Mouse (Mus musculus) intestine, embryonic 14.5 days (tissue): ENCODE measurements around the gene Herc1. TPM values are rescaled to one million over a fixed set of nuclear protein-coding genes. Genes with fewer than 3 reads are reported as not detected.

Experiments
- ATAC-seq: fragments of 200-750 bp; cut with Nextera tagmentation; replicated peaks from 2 replicates; pipeline ENCODE4 v1.8.0; 2017; ENCODE audit warnings: low read depth, moderate number of reproducible peaks, moderate TSS enrichment, moderate library complexity; ENCODE audit not compliant: low FRiP score, low TSS enrichment
- DNase-seq: peaks from one replicate; pipeline ENCODE4 v3.0.0-alpha.2; 2018; ENCODE audit warnings: low spot score
- H3K27ac ChIP-seq: fragments of 300-500 bp; sonication (generic); 2 replicates; pipeline ENCODE4 v1.5.1; 2014; ENCODE audit warnings: low read depth, mild to moderate bottlenecking, control low read depth
- H3K27me3 ChIP-seq: fragments of 300-500 bp; sonication (generic); replicated peaks from 2 replicates; pipeline ENCODE4 v1.6.1; 2014; ENCODE audit warnings: low read length, control low read depth; ENCODE audit not compliant: control insufficient read depth, insufficient read depth
- H3K36me3 ChIP-seq: fragments of 300-500 bp; sonication (generic); 2 replicates; pipeline ENCODE4 v1.6.1; 2014; ENCODE audit warnings: low read length, control low read depth; ENCODE audit not compliant: control insufficient read depth, insufficient read depth
- H3K4me1 ChIP-seq: fragments of 300-500 bp; sonication (generic); replicated peaks from 2 replicates; pipeline ENCODE4 v1.6.1; 2014; ENCODE audit warnings: low read length, control low read depth, mixed read lengths; ENCODE audit not compliant: control insufficient read depth, insufficient read depth
- H3K4me2 ChIP-seq: fragments of 300-500 bp; sonication (generic); 2 replicates; pipeline ENCODE4 v1.6.1; 2014; ENCODE audit warnings: low read length
- H3K4me3 ChIP-seq: fragments of 300-500 bp; sonication (generic); 2 replicates; pipeline ENCODE4 v1.5.1; 2014; ENCODE audit warnings: low read depth, low read length, control low read depth, mixed read lengths
- H3K9ac ChIP-seq: fragments of 300-500 bp; sonication (generic); 2 replicates; pipeline ENCODE4 v1.6.1; 2014; ENCODE audit warnings: mild to moderate bottlenecking, low read length
- H3K9me3 ChIP-seq: fragments of 300-500 bp; sonication (generic); 2 replicates; pipeline ENCODE4 v1.6.1; 2016; ENCODE audit warnings: low read length, control low read depth; ENCODE audit not compliant: control insufficient read depth
- WGBS: fragments of 180-500 bp; shearing (Covaris S2); extraction: QIAGEN DNeasy Blood & Tissue Kit; methylation state at CpG from one replicate; pipeline ENCODE4 v1.1.7; 2014; 5-methylcytosine and 5-hydroxymethylcytosine counted together
- polyA plus RNA-seq: library from polyadenylated mRNA; unstranded; fragments of >200 nt; fragmentation: Nextera tagmentation; extraction: Ambion mirVana; gene quantifications from 2 replicates; pipeline ENCODE4 v1.2.1, GENCODE M21; 2014

Gene Herc1
- polyA plus RNA-seq, 1 experiment from 2014 or later, result 25.1 TPM

GRCm38 (mm10) chr9:66339714-66340113 is 10.5 kb upstream of the Herc1 start:
- no peak overlapping the region for H3K4me3 ChIP-seq
- H3K27ac ChIP-seq, result no peak overlapping the region
- no peaks in the 10 kb centered on the region for H3K36me3 ChIP-seq
- DNase-seq (no peak), ATAC-seq (no peak)
- no peak overlapping the region for H3K4me2 ChIP-seq
- WGBS, result 33% methylated on average over 1 of the region's 1 CpGs
- no peak overlapping the region for H3K9ac ChIP-seq
- no peaks in the 10 kb centered on the region for H3K9me3 ChIP-seq
- no peaks in the 10 kb centered on the region for H3K4me1 ChIP-seq
- H3K27me3 ChIP-seq, result no peaks in the 10 kb centered on the region

GRCm38 (mm10) chr9:66340394-66341094 is 9.7 kb upstream of the Herc1 start:
- 78% methylated on average over 3 of the region's 3 CpGs for WGBS
- DNase-seq, result no peak
- Histone ChIP-seq H3K27ac (no peak overlapping the region), H3K9me3 (no peaks in the 10 kb centered on the region), H3K4me2 (no peak overlapping the region), H3K4me1 (no peaks in the 10 kb centered on the region), H3K27me3 (no peaks in the 10 kb centered on the region), H3K36me3 (no peaks in the 10 kb centered on the region), H3K9ac (no peak overlapping the region), H3K4me3 (no peak overlapping the region)
- ATAC-seq, result no peak

- H3K9me3 ChIP-seq, result no peaks in the 10 kb centered on the region
- H3K27ac ChIP-seq, result no peak overlapping the region
- no peak overlapping the region for H3K4me2 ChIP-seq
- peaks cover 19% of the 10 kb centered on the region for H3K4me1 ChIP-seq
- 87% methylated on average over 7 of the region's 7 CpGs for WGBS
- DNase-seq, result no peak
- no peak for ATAC-seq
- no peak overlapping the region for H3K4me3 ChIP-seq
- no peaks in the 10 kb centered on the region for H3K36me3 ChIP-seq
- no peak overlapping the region for H3K9ac ChIP-seq
- no peaks in the 10 kb centered on the region for H3K27me3 ChIP-seq
Measured at GRCm38 (mm10) chr9:66347405-66348035, 2.7 kb upstream of the Herc1 start.

GRCm38 (mm10) chr9:66349144-66349859 is 948 bp upstream of the Herc1 start:
- Histone ChIP-seq H3K4me2 (peak overlapping the region; percentile 82), H3K4me1 (peaks cover 19% of the 10 kb centered on the region), H3K36me3 (no peaks in the 10 kb centered on the region), H3K4me3 (peak overlapping the region; percentile 99), H3K27me3 (no peaks in the 10 kb centered on the region), H3K9me3 (no peaks in the 10 kb centered on the region), H3K27ac (peak overlapping the region; percentile 91; the same call in 1 of the 2 replicates), H3K9ac (peak overlapping the region; percentile 98)
- 38% methylated on average over 8 of the region's 8 CpGs for WGBS
- ATAC-seq (no peak), DNase-seq (no peak)

GRCm38 (mm10) chr9:66350788-66351430 is 659 bp downstream of the Herc1 start:
- Histone ChIP-seq H3K27me3 (no peaks in the 10 kb centered on the region), H3K27ac (peak overlapping the region; percentile 91), H3K4me1 (peaks cover 19% of the 10 kb centered on the region), H3K4me3 (peak overlapping the region; percentile 99), H3K9ac (peak overlapping the region; percentile 98), H3K9me3 (no peaks in the 10 kb centered on the region), H3K36me3 (no peaks in the 10 kb centered on the region), H3K4me2 (peak overlapping the region; percentile 82)
- DNase-seq, result no peak
- WGBS, result under 1% methylated on average over 32 of the region's 32 CpGs
- peak; percentile 54 for ATAC-seq

- no peaks in the 10 kb centered on the region for H3K9me3 ChIP-seq
- no peak overlapping the region for H3K9ac ChIP-seq
- ATAC-seq, result no peak
- H3K4me1 ChIP-seq, result peaks cover 19% of the 10 kb centered on the region
- H3K4me2 ChIP-seq, result no peak overlapping the region
- DNase-seq, result no peak
- H3K27ac ChIP-seq, result no peak overlapping the region
- no peaks in the 10 kb centered on the region for H3K36me3 ChIP-seq
- H3K4me3 ChIP-seq, result no peak overlapping the region
- H3K27me3 ChIP-seq, result no peaks in the 10 kb centered on the region
- WGBS, result 79% methylated on average over 2 of the region's 2 CpGs
Measured at GRCm38 (mm10) chr9:66352704-66353103, 2.5 kb downstream of the Herc1 start.

GRCm38 (mm10) chr9:66359135-66359534 is 8.9 kb downstream of the Herc1 start:
- H3K27me3 ChIP-seq, result no peaks in the 10 kb centered on the region
- no peak overlapping the region for H3K4me2 ChIP-seq
- no peak for ATAC-seq
- no peak overlapping the region for H3K9ac ChIP-seq
- 85% methylated on average over 4 of the region's 4 CpGs for WGBS
- H3K9me3 ChIP-seq, result no peaks in the 10 kb centered on the region
- no peak for DNase-seq
- no peaks in the 10 kb centered on the region for H3K36me3 ChIP-seq
- no peaks in the 10 kb centered on the region for H3K4me1 ChIP-seq
- no peak overlapping the region for H3K4me3 ChIP-seq
- no peak overlapping the region for H3K27ac ChIP-seq

- no peaks in the 10 kb centered on the region for H3K27me3 ChIP-seq
- H3K4me3 ChIP-seq, result no peak overlapping the region
- H3K9ac ChIP-seq, result no peak overlapping the region
- no peak for ATAC-seq
- DNase-seq, result no peak
- WGBS, result 85% methylated on average over 14 of the region's 14 CpGs
- H3K27ac ChIP-seq, result no peak overlapping the region
- no peak overlapping the region for H3K4me2 ChIP-seq
- H3K9me3 ChIP-seq, result no peaks in the 10 kb centered on the region
- H3K36me3 ChIP-seq, result no peaks in the 10 kb centered on the region
- no peaks in the 10 kb centered on the region for H3K4me1 ChIP-seq
Measured at GRCm38 (mm10) chr9:66360143-66360690, 10.0 kb downstream of the Herc1 start.
